Mouse (Mus musculus) thymus, postnatal 14 days (tissue): ENCODE results near the gene Zfyve26.
"Not testable (repeated sequence)": the region's sequence is repeated elsewhere in the genome, so short reads cannot be mapped to it uniquely, and the experiment has no call there.

Experiments
- DNase-seq: peaks from one replicate; pipeline ENCODE4 v3.0.0; 2021

The Zfyve26 gene

GRCm38 (mm10) chr12:79296126-79296816 lies at the start of gene Zfyve26:
TSS of gene Zfyve26 (minus strand) at chr12:79296304.
- peak; percentile 91 for DNase-seq

GRCm38 (mm10) chr12:79341291-79341845 lies 45.3 kb upstream of the Zfyve26 start:
- no peak for DNase-seq

- DNase-seq, result no peak
Observed at GRCm38 (mm10) chr12:79340513-79340912, 44.4 kb upstream of the Zfyve26 start.

- DNase-seq, result peak; percentile 61
Observed at GRCm38 (mm10) chr12:79338791-79339190, 42.7 kb upstream of the Zfyve26 start.

GRCm38 (mm10) chr12:79331722-79332121 lies 35.6 kb upstream of the Zfyve26 start:
- DNase-seq, result no peak

- no peak for DNase-seq
Observed at GRCm38 (mm10) chr12:79330571-79330970, 34.5 kb upstream of the Zfyve26 start.

GRCm38 (mm10) chr12:79327868-79328267 lies 31.8 kb upstream of the Zfyve26 start:
- DNase-seq, result no peak

GRCm38 (mm10) chr12:79326745-79327144 lies 30.6 kb upstream of the Zfyve26 start:
- DNase-seq, result no peak

GRCm38 (mm10) chr12:79326236-79326635 lies 30.1 kb upstream of the Zfyve26 start:
- DNase-seq, result no peak

- DNase-seq, result not testable (repeated sequence)
Observed at GRCm38 (mm10) chr12:79322539-79322938, 26.4 kb upstream of the Zfyve26 start.

- DNase-seq, result no peak
Observed at GRCm38 (mm10) chr12:79320895-79321294, 24.8 kb upstream of the Zfyve26 start.

GRCm38 (mm10) chr12:79317339-79317738 lies 21.2 kb upstream of the Zfyve26 start:
- no peak for DNase-seq

- DNase-seq, result no peak
Observed at GRCm38 (mm10) chr12:79313721-79314120, 17.6 kb upstream of the Zfyve26 start.

- DNase-seq, result no peak
Observed at GRCm38 (mm10) chr12:79306013-79306412, 9.9 kb upstream of the Zfyve26 start.

- no peak for DNase-seq
Observed at GRCm38 (mm10) chr12:79305131-79305530, 9.0 kb upstream of the Zfyve26 start.

GRCm38 (mm10) chr12:79301802-79302201 lies 5.7 kb upstream of the Zfyve26 start:
- DNase-seq, result no peak

- no peak for DNase-seq
Observed at GRCm38 (mm10) chr12:79297884-79298636, 2.0 kb upstream of the Zfyve26 start.

- peak; percentile 78 for DNase-seq
Observed at GRCm38 (mm10) chr12:79297121-79297576, 1.0 kb upstream of the Zfyve26 start, which contains the start of gene Rad51b. TSS of gene Rad51b (plus strand) at chr12:79297282.

- no peak for DNase-seq
Observed at GRCm38 (mm10) chr12:79292874-79293273, 3.2 kb downstream of the Zfyve26 start.

GRCm38 (mm10) chr12:79282595-79282994 lies 13.5 kb downstream of the Zfyve26 start:
- DNase-seq, result no peak

- no peak for DNase-seq
Observed at GRCm38 (mm10) chr12:79279513-79280115, 16.5 kb downstream of the Zfyve26 start.

GRCm38 (mm10) chr12:79272604-79273003 lies 23.5 kb downstream of the Zfyve26 start:
- DNase-seq, result no peak

GRCm38 (mm10) chr12:79261035-79261434 lies 35.1 kb downstream of the Zfyve26 start:
- peak; percentile 10 for DNase-seq
